Mouse (Mus musculus): ENCODE measurements at regions not wholly inside any gene's neighbourhood (a gene's known extent, or its start where the extent isn't known, plus 50 kb on each side); places are given as distances from the start of the nearest gene placed in this dataset.
"Not testable (repeated sequence)": the region's sequence is repeated elsewhere in the genome, so short reads cannot be mapped to it uniquely, and the experiment has no call there.

GRCm38 (mm10) chr13:5367058-5367797, 494.1 kb upstream of the Klf6 start:
- DNase-seq (ENCODE audit: low spot score in 2 of 2), result no peak

- DNase-seq (ENCODE audit: low spot score in 2 of 2), result no peak
These were observed 491.3 kb upstream of the Klf6 start for GRCm38 (mm10) chr13:5370007-5370406.

- DNase-seq (ENCODE audit: low spot score in 2 of 2), result no peak
These were observed 488.1 kb upstream of the Klf6 start for GRCm38 (mm10) chr13:5373191-5373590.

DNA sequence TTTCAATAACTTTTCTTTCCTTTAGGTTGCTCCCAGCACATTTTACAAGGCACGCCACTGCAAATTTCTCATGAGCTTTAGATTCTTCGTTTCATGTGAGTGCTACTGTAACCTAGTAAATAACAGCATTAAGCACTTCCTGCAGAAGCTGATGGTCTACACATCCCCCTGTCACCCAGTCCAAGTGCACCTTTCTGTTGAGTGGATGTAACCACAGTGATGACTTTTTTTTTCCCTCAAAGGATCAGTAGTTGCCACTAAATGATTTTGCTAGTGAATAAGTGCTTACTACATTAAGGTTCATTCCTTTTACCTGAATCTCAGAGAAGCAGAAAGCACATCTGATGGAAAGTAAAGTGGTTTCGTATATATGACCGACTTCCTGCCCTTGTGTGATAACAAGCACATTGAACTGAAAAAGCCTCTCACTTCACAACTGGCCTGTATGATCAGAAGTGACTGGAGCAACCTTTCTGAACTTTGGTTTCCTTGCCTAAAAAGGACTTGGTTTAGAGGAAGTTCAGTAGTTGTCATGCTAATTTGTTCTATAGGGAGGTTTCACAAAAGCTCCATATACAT, 453.0 kb upstream of the Klf6 start:
- DNase-seq (ENCODE audit: low spot score in 2 of 2), result no peak

- no peak for DNase-seq (ENCODE audit: low spot score in 2 of 2)
These were observed 449.2 kb upstream of the Klf6 start for GRCm38 (mm10) chr13:5412052-5412451.

DNA sequence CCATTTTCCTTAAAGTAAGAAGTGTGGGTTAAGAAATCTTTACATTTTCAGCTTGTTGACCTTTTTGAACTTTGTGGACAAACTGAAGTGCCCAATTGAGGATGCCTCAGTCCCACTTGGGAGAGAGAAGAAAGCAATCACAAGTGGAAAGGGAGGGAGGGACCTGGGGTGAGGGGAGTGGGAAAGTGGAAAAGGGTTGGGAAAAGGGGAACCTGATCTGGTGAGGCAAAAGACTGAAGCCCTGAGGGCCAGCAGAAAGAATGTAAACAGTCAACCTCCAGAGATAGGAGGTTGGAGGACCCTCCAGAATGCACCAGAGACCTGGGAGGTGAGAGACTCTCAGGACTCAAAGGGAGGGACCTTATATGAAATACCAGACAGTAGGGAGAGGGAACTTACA, 448.3 kb upstream of the Klf6 start:
- not testable (repeated sequence) for DNase-seq (ENCODE audit: low spot score in 2 of 2)

DNA sequence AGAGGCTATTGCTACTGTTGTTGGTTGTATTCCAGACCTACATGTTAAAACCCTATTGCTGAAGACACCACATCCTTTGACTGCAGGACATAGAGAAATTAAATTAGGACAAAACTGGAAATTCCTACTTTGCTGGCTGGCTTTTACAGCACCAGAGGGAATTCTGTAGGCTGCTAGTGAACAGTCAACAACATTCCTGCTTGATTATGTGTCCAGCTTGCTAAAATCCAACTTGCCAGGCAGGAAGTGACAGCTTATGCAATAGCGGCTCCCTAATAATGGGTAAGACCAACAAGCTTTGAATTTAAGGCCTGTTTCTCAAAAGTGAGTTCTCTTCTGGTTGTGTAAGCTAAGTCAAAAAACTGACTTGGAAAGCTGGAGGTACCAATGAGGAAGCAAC, 437.2 kb upstream of the Klf6 start:
- DNase-seq (ENCODE audit: low spot score in 2 of 2), result no peak

- DNase-seq (ENCODE audit: low spot score in 2 of 2), result no peak
These were observed 435.6 kb upstream of the Klf6 start for GRCm38 (mm10) chr13:5425491-5426232.

- no peak for DNase-seq (ENCODE audit: low spot score in 2 of 2)
These were observed 427.6 kb upstream of the Klf6 start for GRCm38 (mm10) chr13:5433652-5434051.

- DNase-seq (ENCODE audit: low spot score in 2 of 2), result no peak
These were observed 426.2 kb upstream of the Klf6 start for GRCm38 (mm10) chr13:5435131-5435530.

DNA sequence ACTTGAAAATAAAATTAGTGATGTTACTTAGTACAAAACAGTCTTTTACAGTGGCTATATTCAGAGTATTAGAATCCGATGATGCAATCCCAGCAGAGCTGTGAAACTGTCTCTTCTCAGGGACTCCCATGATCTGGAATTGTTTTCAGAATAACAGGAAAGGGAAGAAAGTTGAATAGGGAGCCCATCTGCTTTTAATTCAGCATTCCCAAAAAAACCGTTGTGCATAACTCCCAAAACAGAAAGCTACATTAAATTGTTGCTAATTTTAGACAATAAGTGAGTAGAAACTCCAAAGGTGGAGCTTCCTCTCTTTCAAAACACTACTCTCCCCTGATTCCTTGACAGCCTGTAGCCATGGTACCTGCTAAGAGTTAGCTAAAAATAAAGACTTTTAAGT, 425.1 kb upstream of the Klf6 start:
- DNase-seq (ENCODE audit: low spot score in 2 of 2), result no peak

DNA sequence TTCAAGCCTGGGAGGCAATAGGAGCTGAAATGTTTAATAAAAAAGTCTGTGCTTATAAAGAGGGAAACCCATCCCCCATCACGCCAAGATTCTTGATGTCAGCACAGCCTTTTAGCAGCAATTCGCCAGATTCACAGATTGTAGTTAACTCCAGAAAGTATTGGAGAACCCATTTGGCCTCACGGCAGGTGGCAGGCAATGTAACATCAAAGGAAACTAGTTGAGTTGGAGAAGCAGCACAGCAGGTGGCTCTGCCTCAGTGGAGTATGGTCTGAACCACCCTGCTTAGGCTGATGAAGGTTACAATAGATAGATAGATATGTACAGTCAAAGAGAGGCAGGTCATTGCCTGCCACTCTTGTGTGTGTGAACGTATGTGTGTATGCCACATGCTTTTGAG, 420.8 kb upstream of the Klf6 start:
- no peak for DNase-seq (ENCODE audit: low spot score in 2 of 2)

GRCm38 (mm10) chr13:5444759-5445478, 416.4 kb upstream of the Klf6 start:
- DNase-seq (ENCODE audit: low spot score in 2 of 2), result no peak

- no peak for DNase-seq (ENCODE audit: low spot score in 2 of 2)
These were observed 412.7 kb upstream of the Klf6 start for GRCm38 (mm10) chr13:5448601-5449000.

DNA sequence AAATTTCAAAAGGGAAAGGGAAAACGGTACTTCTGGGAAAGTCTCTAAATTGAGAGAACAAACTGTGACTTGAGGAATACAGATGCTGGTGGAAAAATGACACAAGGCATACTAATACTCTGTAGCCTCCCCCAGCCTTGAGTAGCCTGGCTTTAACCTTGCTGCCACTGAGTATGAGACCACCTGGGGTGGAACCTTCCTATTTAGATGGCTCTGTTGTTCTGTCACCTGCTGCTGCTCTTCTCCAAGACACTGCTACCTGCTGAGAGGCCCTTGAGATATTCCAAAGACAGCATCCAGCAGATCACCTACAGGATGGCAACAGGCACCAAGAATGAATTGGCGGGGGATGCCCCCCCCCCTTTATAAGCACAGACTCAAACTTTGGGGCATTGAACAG, 380.5 kb upstream of the Klf6 start:
- no peak for DNase-seq (ENCODE audit: low spot score in 2 of 2)

DNA sequence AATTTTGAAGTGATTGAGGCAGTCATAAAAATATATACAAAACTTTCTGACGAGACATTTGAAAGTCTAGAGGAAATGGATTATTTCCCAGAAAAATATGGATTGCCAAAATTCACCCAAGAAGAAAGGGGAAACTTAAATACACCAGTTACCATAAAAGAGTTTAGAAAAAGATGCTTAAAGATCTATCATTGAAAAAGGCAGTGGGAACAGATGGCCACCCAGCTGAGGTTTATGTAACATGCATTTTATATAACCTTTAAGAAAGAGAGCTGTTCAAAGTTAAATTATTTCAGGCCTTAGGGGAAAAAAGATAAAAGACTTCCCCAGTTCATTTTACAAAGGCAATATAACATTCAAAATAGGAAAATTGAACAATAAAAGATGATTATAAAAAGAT, 369.0 kb upstream of the Klf6 start:
- no peak for DNase-seq (ENCODE audit: low spot score in 2 of 2)

DNA sequence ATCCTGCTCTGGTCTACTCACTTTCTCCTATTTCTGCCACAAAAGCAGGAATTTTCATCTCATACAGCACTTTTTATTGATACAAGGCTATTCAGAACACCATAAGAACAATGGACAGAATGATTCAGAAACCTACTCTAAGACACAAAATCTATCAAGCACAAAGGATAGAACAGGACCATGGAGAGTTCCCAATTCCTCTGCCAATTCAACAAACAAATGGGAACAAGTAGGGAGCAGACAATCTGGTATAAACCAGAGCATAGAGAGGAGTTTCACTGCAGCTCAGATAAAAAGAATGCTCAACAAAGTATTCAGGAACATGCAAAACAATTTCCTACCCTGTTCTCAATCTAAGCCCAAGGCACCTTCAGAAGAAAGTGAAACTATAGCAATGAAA, 363.7 kb upstream of the Klf6 start:
- no peak for DNase-seq (ENCODE audit: low spot score in 2 of 2)

- DNase-seq (ENCODE audit: low spot score in 2 of 2), result no peak
These were observed 349.5 kb upstream of the Klf6 start for GRCm38 (mm10) chr13:5511784-5512183.

DNA sequence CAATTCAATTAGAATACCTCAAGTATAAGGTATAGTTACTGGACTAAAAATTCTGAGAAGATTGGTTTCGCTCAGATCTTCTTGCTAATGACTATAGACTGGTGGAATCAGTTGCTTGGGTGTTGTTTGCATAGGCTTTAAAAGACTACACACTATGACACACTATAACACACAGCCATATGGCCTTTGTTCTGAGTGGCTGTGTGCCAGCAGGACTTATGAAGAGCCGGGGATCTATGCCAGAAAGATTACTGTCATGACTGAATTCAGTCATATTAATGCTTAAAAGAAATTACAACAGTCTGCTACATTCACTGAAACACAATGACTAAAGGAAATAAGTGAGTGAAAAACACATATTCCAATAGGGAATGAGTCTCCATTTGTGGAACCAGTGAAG, 345.7 kb upstream of the Klf6 start:
- no peak for DNase-seq (ENCODE audit: low spot score in 2 of 2)

DNA sequence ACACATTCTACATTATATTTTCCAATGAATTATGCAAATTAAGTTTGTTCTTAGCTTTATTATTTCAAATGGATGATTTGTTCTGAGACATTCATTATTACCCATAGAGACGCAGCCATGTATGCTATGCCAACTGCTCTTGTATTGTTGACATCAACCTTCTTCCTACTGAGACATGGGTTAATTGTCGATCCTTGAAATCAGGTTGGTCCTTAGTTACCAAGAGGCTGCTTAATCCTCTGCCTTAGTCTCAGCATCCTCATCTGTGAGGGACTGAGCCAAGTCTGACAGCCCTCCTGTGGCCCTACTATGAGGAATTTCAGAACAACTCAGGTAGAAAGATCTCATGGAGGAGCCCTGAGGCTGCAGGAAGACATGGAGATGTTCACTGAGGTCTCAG, 345.2 kb upstream of the Klf6 start:
- DNase-seq (ENCODE audit: low spot score in 2 of 2), result no peak

DNA sequence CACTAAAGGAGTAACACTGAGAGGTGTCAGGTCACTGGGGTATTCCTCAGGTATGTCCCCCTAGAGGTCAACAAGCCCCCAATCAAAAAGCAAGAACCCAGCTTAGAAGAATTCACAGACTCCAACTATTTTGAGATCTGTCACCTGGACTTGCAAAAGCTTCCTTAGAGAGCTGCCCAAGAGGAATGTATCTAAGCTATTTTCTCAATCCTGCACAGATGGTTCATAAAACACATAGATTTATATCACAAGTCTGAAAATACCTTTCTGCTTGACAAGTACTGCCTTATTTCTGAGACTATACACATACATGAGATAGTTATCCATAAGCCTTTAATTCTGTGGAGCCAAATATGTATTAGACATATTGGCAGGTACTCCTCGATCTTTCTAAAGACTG, 342.1 kb upstream of the Klf6 start:
- DNase-seq (ENCODE audit: low spot score in 2 of 2), result no peak

GRCm38 (mm10) chr13:5519600-5519999, 341.7 kb upstream of the Klf6 start:
- DNase-seq (ENCODE audit: low spot score in 2 of 2), result no peak
